Mouse (Mus musculus): ENCODE results near the gene Ccnc.
"Not testable (repeated sequence)": the region's sequence is repeated elsewhere in the genome, so short reads cannot be mapped to it uniquely, and the experiment has no call there.

The Ccnc gene

DNA sequence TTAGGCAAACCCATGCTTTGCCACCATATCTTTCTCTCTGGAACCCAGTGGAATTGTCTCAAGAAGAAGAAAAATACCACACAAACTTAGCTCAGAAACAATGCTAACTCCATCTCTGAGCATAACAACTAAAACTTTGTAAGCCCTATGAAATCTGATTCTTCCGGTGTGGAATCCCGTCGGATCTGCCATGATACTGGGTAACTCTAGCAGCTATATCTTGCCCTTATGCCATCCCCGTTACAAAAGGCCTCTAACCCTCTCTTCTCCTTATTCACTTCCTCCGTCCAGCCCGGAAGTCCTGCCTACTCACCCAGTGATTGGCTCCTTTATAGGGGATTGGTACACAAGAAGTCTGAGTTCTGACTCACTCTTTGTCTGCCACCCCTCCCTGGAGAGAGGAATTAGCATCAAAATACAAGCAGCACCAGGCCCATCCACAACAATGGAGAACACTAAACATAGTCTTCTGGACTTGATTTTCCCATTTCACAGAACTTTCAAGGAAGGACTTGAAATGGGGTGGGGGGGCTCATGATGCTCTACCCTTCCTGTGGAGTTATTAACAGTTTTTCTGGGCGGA is 4.7 kb upstream of the Ccnc start:
- no peak for ATAC-seq (ENCODE audit: insufficient number of reproducible peaks, low FRiP score, low TSS enrichment)

DNA sequence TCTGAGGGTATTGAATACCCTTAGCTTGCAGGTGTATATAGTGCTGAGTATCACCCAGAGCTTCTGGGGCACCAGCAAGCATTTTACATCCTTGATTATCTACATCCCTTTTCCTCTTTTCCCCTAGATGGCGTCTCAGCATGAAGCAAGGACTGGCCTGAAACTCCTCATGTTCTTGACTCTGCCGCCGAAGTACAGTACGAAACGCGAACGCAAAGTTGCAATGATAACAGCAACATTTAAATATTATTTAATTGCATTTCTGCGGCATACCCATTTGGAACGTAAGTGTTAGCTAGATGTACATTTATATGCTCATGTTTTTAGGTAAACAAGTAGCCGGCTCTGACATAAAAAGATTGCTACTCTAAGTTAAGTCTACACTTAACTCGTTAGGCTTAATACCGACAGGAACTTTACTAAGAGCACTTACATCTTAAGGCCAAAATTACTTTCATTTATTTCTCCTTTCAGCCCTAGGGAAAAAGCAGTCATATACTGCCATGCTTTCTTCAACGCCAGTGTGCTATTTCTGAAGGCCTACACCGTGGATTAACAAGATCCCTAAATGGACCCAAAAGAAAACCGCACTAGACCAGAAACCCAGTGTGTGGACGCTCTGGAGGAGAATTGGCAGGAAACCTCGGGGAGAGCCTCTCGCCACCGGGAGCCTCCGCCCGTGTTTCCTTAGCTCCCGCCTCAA is 438 bp upstream of the Ccnc start:
- peak; percentile 83 for ATAC-seq (ENCODE audit: insufficient number of reproducible peaks, low FRiP score, low TSS enrichment)

DNA sequence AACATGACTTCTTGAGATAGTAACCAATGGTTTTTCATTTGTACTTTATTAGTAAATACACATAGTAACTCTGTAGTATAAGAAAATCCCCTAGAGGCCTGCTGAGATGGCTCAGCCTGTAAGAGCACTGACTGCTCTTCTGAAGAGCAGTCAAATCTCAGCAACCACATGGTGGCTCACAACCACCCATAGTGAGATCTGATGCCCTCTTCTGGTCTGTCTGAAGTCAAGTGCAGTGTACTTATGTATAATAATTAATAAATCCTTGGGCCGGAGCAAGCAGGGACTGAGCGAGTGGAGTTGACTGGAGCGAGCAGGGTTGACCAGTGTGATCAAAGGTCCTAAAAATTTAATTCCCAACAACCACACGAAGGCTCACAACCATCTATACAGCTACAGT is 11.7 kb downstream of the Ccnc start:
- ATAC-seq (ENCODE audit: insufficient number of reproducible peaks, low FRiP score, low TSS enrichment) = no peak

DNA sequence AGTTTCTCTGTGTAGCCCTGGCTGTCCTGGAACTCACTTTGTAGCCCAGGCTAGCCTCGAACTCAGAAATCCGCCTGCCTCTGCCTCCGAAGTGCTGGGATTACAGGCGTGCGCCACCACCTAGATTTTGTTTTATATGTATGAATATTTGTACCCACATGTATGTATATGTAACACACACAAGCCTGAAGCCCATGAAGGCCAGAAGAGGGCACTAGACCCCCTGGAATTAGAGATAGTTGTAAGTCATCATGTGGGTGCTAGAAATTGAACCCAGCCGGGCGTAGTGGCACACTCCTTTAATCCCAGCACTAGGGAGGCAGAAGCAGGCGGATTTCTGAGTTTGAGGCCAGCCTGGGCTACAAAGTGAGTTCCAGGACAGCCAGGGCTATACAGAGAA is 16.6 kb downstream of the Ccnc start:
- not testable (repeated sequence) for ATAC-seq (ENCODE audit: insufficient number of reproducible peaks, low FRiP score, low TSS enrichment)

DNA sequence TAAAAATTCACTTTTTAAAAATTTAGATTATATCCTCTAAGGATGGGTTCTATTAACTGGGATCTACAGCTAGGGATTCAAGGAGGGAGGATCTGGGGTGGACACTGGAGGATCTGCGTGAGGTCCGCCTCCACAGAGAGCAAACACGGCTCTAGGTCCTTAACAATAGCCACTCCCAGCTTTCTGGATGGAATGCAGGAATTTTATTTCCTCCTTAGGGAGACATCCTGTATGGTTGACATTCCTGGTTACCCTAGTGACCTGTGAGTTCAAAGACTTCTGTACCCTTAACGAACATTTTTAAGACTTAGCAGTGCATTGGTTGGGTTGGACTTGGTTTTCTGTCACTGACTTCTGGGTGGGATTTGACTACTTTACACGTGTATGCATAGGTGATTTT is 18.2 kb downstream of the Ccnc start:
- no peak for ATAC-seq (ENCODE audit: insufficient number of reproducible peaks, low FRiP score, low TSS enrichment)

DNA sequence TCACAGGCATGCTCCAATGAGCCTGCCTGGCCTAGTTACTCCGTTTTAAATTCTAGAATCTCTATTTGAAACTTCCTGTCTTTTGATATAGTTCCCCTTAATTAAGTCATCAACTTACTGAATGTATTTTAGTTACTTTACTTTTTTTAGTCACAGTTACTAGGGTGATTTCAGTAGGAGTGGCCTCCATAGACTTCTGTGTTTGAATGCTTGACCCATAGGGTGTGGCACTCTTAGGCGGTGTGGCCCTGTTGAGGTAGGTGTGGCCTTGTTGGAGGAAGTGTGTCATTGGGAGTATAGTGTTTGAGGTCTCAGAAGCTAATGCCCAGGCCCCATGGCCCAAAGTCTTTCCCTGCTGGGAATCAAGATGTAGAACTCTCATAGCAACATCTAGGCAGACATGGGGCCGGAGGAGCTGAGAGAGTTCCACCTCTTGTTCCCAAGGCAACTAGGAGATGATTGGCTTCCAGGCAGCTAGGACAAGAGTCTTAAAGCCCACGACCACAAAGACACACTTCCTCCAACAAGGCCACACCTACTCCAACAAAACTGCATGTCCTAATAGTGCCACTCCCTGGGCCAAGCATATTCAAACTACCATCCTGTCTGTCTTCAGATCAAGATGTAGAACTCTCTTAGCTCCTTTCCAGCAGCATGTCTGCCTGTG is 27.8 kb downstream of the Ccnc start:
- ATAC-seq (ENCODE audit: insufficient number of reproducible peaks, low FRiP score, low TSS enrichment) = no peak

DNA sequence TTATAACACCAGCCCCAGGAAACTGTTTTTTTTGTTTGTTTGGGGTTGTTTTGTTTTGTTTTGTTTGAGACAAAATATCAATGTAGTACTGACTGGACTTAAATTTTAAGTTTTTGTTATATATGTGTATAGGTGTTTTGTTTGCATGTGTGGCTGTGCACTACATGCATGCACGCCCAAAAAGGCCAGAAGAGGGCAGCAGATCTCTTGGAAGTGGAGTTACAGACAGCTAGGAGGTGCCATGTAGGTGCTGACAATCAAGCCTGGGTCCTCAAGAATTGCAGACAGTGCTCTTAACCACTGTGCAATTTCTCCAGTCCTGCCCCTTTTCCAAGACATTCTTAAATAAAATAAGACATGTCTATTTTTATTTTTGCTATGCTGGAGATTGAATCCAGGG is 31.4 kb downstream of the Ccnc start:
- ATAC-seq (ENCODE audit: insufficient number of reproducible peaks, low FRiP score, low TSS enrichment) = no peak

DNA sequence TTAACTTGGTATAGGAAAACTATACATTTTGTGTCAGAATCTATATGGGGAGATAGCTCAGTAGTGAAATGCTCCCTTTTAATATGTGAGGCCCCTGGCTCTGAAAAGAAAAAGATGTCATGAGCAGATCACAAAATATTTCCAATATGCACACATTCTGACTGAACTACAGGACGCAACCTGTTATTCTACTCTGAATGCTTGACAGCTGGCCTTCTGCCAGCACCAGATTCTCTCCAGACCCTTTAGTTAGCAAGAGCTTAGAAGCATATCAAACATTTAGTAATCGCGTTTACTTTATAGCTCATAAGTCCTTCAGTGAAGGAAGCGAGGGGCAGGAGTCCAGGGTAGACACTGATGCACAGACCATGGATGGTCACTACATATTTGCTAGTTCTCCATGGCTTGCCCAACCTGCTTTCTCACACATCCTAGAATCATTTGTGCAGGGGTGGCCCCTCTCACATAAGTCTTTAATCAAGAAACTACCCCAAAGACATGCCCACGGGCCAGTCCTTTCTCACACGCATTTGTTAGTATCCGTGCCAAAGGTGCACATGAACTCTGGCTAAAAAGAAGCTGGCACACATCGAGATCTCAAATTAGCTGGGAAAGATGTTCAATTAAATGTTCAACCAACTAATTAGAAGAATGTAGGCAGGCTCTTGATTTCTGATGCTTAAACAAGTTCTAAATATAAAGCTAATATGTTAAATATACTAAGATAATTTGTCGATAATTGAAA is 34.1 kb downstream of the Ccnc start:
- no peak for ATAC-seq (ENCODE audit: insufficient number of reproducible peaks, low FRiP score, low TSS enrichment)

DNA sequence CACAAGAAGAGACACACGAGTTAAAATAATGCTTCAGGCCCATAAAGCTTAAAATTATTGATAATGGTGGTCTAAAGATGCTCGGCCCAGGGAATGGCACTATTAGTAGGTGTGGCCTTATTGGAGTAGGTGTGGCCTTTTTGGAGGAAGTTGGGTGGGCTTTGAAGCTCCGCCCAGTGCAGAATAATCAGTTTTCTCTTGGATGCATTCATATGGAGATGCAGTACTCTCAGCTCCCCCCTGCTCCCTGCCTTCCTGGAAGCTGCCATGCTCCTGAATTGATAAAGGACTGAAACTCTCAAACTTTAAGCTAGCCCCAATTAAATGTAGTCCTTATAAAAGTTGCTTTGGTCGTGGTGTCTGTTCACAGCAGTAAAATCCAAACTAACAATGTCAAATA is 36.3 kb downstream of the Ccnc start:
- ATAC-seq (ENCODE audit: insufficient number of reproducible peaks, low FRiP score, low TSS enrichment) = no peak

DNA sequence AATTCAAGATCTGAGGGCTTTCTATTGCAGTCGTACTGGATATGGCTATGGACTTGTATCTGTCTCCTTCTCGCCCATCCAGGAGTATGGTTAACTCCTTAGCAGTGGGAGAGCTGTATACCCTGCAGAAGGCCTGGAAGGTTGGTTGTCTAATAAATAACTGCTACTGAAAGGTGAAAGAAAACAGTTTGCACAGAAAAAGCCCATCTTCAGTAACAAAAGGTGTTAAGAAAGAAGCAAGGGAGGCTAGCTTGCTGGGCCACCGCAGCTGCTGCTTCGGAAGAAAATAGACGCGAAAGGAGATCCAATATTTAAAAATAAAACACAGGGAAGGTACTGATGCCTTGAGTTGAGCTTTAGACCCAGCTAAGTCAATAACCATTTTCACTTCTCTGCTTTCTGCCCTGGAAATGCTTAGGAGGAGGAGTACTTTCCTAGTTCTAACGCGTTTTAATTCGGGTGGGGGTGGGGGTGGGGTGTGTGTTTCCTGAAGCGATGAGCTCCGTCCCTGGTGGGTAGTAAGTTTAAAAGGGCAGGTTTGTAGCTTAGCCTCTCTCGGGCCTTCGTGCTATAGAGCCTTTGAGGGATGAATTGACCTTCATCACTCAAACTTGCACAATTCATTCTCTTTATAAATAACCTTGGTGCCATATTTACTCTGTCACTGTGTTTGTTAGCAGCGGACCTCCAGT is 38.8 kb downstream of the Ccnc start:
- ATAC-seq (ENCODE audit: insufficient number of reproducible peaks, low FRiP score, low TSS enrichment) = peak; percentile 46

DNA sequence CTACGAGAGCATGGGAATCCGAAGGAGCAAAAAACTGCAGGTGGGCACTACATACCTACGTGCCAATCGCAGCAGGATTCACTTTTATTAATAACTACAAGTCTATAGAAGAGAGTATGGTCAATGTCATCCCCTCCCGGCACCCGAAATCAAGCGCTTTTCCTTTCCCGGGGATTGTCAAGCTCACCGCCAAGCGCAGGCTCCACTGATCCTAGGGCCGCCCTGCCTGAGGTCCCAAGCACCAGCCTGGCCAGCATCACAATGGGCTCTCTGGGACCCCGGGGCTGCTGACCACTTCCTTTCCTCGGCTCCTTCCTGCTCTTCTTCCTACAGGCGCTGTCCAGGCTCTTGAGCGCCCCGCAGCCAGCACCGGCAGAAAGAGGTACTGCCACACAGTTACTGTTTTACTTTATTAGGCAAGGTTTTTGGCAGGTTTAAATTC is 39.4 kb downstream of the Ccnc start, which contains the start of the genes Usp45 and Tstd3:
Gene Usp45 (plus strand): TSS at position 294 of the 442 bp plus-strand sequence.
Gene Tstd3 (minus strand): TSS at position 350 of the 442 bp plus-strand sequence.
- ATAC-seq (ENCODE audit: insufficient number of reproducible peaks, low FRiP score, low TSS enrichment) = peak; percentile 99

DNA sequence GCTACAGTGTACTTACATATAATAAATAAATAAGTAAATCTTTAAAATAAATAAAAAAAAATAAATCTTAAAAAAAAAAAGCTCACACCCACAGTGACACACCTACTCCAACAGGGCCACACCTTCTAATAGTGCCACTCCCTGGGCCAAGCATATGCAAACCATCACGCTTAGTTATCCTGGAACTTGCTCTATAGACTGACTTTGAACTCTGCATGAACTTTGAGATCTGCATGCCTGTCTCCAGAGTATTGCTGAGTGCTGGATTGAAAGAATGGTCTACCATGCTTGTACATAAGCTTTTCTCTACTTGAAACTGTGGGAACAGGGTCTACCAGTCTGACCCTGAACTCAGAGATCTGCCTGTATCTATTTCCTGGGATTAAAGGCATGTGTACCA is 43.6 kb downstream of the Ccnc start:
- ATAC-seq (ENCODE audit: insufficient number of reproducible peaks, low FRiP score, low TSS enrichment) = no peak

DNA sequence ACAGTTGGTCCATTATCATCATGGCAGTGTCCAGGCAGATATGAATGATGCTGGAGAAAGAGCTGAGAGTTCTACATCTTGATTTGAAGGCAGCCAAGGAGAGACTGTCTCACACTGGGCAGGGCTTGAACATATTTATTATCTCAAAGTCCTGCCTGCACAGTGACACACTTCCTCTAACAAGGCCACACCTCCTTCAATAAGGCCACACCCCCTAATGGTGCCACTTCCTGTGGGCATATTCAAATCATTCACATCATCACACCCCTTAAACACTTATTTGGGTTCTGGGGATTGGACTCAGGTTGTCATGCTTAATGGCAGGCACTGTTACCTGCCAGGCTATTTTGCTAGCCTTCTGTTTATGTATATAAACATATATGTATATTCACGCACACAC is 44.8 kb downstream of the Ccnc start:
- no peak for ATAC-seq (ENCODE audit: insufficient number of reproducible peaks, low FRiP score, low TSS enrichment)

DNA sequence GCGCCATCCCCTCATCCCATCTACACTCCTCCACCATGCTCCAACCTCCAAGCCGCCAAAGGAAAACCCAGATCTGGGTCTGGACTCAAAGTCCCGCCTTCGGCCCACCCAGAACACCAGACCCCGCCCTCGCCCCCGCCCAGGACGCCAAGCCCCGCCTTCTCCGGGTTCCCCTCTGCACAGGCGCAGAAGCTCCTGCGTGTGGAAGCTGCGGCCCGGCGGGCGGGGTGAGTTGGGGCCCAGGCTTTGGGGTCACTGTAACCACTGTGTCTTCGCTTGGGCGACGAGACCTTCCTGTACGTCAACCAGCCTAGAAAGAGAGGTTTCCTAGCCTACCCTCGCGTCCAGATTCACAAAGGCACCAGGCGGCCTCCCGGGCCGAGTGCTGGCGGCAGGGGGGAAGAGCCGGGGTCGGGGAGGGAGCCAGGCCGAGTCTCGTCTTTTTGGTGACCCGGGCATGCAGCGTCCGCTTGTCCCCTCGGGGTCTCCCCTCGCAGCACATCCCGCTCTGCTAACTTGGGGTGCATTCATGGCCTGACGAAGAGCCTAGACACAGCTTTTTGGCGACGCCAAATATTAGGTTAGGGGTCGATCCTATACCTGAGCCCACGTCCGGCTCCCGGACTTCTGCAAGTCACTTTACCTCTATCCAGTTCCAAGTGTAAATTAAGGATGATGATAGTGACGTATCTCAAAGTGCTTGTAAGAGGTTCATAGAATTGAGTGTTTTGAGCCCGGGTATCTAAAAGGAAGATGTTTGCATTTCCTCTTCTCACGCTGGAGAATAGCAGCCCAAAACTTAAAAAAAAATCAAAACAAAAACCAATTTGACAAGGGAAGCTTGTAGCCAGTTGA is 48.8 kb downstream of the Ccnc start:
- peak; percentile 95 for ATAC-seq (ENCODE audit: insufficient number of reproducible peaks, low FRiP score, low TSS enrichment)

DNA sequence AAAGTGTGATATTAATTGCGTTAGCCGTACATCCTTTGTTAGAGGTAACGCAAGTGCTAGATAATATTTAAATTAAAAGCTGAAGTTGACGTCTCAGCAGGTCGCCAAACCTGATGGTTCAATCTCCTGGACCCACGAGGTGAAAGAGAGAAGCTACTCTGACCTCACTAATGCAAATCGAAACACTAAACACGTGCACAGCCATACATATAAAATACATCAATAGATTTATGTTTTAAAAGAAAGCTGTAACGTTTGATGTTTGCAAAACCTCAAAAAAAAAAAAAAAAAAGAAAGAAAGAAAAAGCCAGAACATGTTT is 49.4 kb downstream of the Ccnc start:
- ATAC-seq (ENCODE audit: insufficient number of reproducible peaks, low FRiP score, low TSS enrichment) = no peak

DNA sequence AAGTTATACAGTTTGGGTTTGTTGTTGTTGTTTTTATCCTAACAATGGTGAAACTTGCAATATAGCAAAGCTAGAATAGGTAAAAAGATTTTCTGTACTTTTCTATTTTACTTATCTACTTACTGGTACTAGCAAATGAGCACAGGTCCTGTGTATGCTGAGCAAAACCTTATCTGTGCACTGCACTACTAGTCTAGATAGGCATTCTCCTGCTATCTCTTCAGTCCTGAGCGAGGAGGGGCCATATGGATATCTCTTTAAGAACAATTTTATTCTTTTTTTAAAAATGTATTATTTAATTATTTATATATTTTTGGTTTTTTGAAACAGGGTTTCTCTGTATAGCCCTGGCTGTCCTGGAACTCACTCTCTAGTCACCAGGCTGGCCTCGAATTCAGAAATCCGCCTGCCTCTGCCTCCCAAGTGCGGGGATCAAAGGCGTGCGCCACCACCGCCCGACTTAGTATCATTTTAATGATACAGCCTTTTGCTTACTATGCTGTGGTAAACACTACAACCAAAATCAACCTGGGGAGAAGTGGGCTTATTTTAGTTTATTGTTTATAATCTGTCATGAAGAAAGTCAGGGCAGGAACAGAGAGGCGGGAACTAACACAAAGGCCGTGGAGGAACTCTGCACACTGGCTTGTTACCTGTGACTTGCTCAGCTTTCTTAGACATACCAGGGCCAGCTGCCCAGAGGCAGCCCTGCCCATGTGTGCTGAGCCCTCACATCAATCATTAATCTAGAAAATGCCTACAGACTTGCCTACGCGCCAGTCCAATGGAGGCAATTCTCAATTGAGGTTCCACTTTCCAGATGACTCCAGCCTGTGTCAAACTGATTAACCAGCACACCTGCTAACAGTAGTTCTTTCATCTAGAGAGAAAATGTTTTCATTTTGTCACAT is 53.6 kb downstream of the Ccnc start:
- ATAC-seq (ENCODE audit: insufficient number of reproducible peaks, low FRiP score, low TSS enrichment) = no peak

DNA sequence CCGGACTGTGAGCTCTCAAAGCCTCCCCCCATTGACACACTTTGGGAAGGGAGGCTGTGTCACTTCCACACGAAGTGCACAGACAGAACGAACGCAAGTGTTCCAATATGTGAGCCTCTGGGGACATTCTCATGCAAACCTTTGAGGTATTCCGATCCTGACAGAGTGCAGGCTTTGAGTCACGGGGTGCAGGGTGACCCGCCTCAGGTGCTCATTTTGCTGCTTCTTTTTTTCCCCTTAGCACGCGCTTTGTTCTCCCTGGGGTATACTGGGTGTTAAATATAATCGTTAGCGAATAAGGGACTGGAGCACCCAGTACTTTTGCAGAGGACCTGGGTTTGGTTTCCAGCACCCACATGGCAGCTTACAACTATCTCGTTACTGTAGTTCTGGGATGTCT is 58.8 kb downstream of the Ccnc start:
- no peak for ATAC-seq (ENCODE audit: insufficient number of reproducible peaks, low FRiP score, low TSS enrichment)

DNA sequence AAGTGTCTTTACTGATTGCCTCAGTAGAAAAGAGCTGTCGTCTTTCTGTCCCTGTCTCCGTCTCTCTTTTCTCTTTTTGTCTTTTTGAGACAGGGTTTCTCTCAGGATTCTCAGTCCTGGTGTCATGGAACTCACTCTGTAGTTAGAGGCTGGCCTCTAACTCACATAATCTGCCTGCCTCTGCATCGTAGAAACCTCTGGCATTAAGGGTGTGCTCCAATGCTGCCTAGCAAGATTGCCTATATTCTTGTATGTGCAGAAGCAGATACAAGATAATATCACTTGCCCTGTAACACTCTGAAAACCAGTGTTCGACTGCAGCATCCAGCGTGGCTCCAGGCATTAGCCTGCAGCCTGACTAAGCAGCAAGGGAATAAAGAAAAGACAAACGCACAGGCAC is 61.4 kb downstream of the Ccnc start:
- no peak for ATAC-seq (ENCODE audit: insufficient number of reproducible peaks, low FRiP score, low TSS enrichment)

DNA sequence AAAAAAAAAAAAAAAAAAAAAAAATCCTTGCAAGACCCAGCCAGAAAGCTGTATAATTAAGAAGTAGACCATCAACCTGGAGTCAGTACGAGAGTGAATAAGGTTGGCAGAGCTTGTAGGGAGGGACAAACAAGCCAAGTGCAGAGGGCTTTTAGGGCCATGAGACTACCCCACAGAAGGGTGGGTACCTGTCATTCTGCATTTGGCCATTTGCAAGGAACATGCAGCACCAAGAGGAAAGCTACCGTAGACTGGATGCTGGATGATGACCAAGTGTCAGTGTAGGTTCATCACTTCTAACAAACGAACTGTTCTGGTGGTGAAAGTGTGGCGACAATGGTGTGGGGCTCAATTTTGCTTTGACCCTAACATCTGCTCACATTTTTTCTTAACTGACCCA is 62.3 kb downstream of the Ccnc start:
- ATAC-seq (ENCODE audit: insufficient number of reproducible peaks, low FRiP score, low TSS enrichment) = no peak

Data from cerebellum, adult (tissue).